Mouse (Mus musculus) stomach, embryonic 15.5 days (tissue): ENCODE measurements around the gene Crb2. TPM values are rescaled to one million over a fixed set of nuclear protein-coding genes. Genes with fewer than 3 reads are reported as not detected.
A peak's percentile ranks its signal among the peaks of the same experiment; 100 is the strongest.

Experiments used
- ATAC-seq: fragments of 200-750 bp; cut with Nextera tagmentation; 2 replicates; pipeline ENCODE4 v1.8.0; 2017; ENCODE audit warnings: low read depth, moderate number of reproducible peaks, moderate TSS enrichment; ENCODE audit not compliant: insufficient read depth, low FRiP score
- H3K27ac ChIP-seq: fragments of 300-500 bp; sonication (generic); 2 replicates; pipeline ENCODE4 v1.5.1; 2015; ENCODE audit warnings: mild to moderate bottlenecking, inconsistent platforms
- H3K27me3 ChIP-seq: fragments of 300-500 bp; sonication (generic); replicated peaks from 2 replicates; pipeline ENCODE4 v1.6.1; 2015; ENCODE audit warnings: inconsistent platforms
- H3K36me3 ChIP-seq: fragments of 300-500 bp; sonication (generic); 2 replicates; pipeline ENCODE4 v1.6.1; 2015; ENCODE audit warnings: inconsistent platforms
- H3K4me1 ChIP-seq: fragments of 300-500 bp; sonication (generic); 2 replicates; pipeline ENCODE4 v1.6.1; 2015; ENCODE audit warnings: inconsistent platforms
- H3K4me2 ChIP-seq: fragments of 300-500 bp; sonication (generic); 2 replicates; pipeline ENCODE4 v1.6.1; 2015; ENCODE audit warnings: mild to moderate bottlenecking, inconsistent platforms
- H3K4me3 ChIP-seq: fragments of 300-500 bp; sonication (generic); replicated peaks from 2 replicates; pipeline ENCODE4 v1.5.1; 2015; ENCODE audit warnings: inconsistent platforms
- H3K9ac ChIP-seq: fragments of 300-500 bp; sonication (generic); 2 replicates; pipeline ENCODE4 v1.6.1; 2015; ENCODE audit warnings: inconsistent platforms
- H3K9me3 ChIP-seq: fragments of 300-500 bp; sonication (generic); 2 replicates; pipeline ENCODE4 v1.6.1; 2016; ENCODE audit warnings: inconsistent platforms
- WGBS: fragments of 180-500 bp; shearing (Covaris S2); methylation state at CpG from one replicate; pipeline ENCODE4 v1.1.7; 2015; 5-methylcytosine and 5-hydroxymethylcytosine counted together
- polyA plus RNA-seq: library from polyadenylated mRNA; unstranded; fragments of >200 nt; fragmentation: Nextera tagmentation; extraction: Ambion mirVana; gene quantifications from 2 replicates; pipeline ENCODE4 v1.2.1, GENCODE M21; 2015

Crb2 gene
- polyA plus RNA-seq, 1 experiment from 2014 or later, result 2.0 TPM

DNA sequence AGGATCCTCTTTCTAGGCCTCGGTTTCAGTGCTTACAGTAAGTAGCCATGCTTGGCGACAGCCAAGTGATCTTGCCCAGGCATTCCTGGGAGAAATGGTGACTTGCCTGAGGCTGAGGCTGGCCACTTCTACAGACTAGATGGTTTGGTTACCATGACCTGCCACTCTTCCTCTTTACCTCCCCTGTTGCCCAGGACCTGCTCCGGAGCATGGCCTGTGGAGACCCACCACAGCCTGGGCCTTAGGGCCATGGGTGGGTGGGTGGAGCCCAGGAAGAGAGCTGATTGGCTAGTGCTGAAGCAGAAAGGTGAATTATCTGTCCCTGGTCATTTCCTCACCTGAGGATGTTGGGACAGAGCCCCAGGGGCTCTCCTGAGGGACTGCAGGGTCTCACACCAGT is 8.3 kb upstream of the Crb2 start:
- peaks cover 19% of the 10 kb centered on the region; the same call in 1 of the 2 replicates for H3K27me3 ChIP-seq
- no peak overlapping the region for H3K27ac ChIP-seq
- 76% methylated on average over 3 of the region's 3 CpGs for WGBS
- no peaks in the 10 kb centered on the region for H3K9me3 ChIP-seq
- H3K36me3 ChIP-seq, result no peaks in the 10 kb centered on the region
- H3K4me3 ChIP-seq, result no peak overlapping the region
- H3K4me1 ChIP-seq, result peaks cover 43% of the 10 kb centered on the region
- no peak overlapping the region for H3K4me2 ChIP-seq
- H3K9ac ChIP-seq, result no peak overlapping the region
- ATAC-seq, result no peak

DNA sequence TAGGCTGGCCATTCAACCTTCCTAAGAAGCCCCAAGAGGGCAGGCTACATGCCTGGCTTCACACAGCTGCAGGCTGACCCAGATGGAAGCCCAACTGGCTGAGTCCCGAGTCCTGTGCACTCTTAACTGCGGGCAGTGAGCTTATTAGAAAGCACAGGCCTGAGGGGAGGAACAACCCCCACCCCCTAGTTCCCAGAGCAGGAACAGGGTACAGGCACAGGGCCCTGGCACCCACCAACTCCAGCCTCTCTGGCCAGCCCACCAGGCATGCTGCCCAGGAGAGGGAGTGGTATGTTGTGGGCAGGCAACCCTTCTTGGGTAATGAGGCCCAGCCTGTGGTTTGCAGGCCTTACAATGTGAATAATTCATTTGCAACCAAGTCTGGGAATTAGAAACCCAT is 7.1 kb upstream of the Crb2 start:
- Histone ChIP-seq H3K27ac (no peak overlapping the region), H3K9me3 (no peaks in the 10 kb centered on the region), H3K4me1 (peaks cover 40% of the 10 kb centered on the region), H3K4me3 (no peak overlapping the region), H3K36me3 (no peaks in the 10 kb centered on the region), H3K27me3 (peaks cover 19% of the 10 kb centered on the region; the same call in 1 of the 2 replicates), H3K9ac (no peak overlapping the region), H3K4me2 (no peak overlapping the region)
- no peak for ATAC-seq
- 60% methylated on average over 2 of the region's 2 CpGs for WGBS

DNA sequence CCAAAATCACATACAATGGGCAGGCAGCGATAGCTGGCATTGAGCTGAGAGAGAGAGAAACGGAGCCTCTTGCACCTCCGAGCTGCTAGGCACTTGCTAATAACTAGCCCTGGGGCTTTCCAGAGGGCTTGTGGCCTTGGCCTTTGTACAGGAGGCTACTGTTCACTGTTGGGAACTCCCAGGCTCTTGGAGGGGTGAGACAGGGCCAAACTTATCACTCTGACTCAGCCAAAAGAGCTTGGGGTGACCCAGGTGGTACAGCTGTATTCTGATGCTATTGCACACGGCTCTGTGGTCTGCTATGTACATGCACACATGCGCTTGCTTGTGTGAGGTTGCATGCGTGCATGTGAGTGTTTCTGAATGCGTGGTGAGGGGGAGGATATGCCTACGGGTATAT is 6.3 kb upstream of the Crb2 start:
- no peak for ATAC-seq
- Histone ChIP-seq H3K27me3 (peaks cover 15% of the 10 kb centered on the region; the same call in 1 of the 2 replicates), H3K9ac (no peak overlapping the region), H3K27ac (no peak overlapping the region), H3K4me1 (peaks cover 40% of the 10 kb centered on the region), H3K9me3 (no peaks in the 10 kb centered on the region), H3K4me2 (no peak overlapping the region), H3K36me3 (no peaks in the 10 kb centered on the region), H3K4me3 (no peak overlapping the region)
- 87% methylated on average over 8 of the region's 8 CpGs for WGBS

DNA sequence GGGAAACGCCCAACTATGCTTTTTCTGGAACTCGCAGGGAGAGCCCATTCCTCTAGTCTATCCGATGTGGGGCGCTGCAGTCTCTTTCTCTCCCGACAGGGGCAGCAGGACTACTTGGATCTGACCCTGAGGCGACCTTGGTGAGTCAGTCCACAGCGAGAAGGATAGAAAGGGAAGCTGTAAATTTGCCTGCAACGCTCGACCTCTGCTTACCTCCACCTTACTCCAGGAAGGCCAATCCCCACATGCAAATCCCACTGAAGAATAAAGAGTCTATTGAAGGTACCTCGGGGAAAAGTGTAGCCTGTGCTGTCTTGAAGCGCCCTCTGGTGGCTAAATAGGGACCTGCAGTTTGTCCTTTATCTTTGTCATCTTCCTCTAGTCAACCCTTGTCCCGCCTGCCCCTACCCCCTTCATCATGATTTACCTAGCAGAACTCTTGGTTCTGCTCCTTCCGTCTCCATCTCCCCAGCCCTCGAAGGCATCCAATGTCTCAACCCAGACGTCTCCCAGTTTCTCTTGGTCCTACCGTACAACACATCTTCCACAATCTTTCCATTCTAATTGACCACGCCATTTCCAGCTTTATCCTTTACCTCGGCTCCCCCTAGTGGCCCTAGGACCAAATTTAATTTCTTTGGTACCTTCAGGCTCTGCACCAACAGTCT is 4.3 kb upstream of the Crb2 start:
- no peaks in the 10 kb centered on the region for H3K9me3 ChIP-seq
- H3K4me2 ChIP-seq, result peak overlapping the region; percentile 65
- H3K27ac ChIP-seq, result no peak overlapping the region
- no peak overlapping the region for H3K9ac ChIP-seq
- H3K4me3 ChIP-seq, result peak overlapping the region; percentile 43
- H3K36me3 ChIP-seq, result no peaks in the 10 kb centered on the region
- peaks cover 35% of the 10 kb centered on the region for H3K4me1 ChIP-seq
- ATAC-seq, result peak; percentile 41; the same call in 1 of the 2 replicates
- H3K27me3 ChIP-seq, result peaks cover 16% of the 10 kb centered on the region; the same call in 1 of the 2 replicates
- WGBS, result under 1% methylated on average over 18 of the region's 18 CpGs

DNA sequence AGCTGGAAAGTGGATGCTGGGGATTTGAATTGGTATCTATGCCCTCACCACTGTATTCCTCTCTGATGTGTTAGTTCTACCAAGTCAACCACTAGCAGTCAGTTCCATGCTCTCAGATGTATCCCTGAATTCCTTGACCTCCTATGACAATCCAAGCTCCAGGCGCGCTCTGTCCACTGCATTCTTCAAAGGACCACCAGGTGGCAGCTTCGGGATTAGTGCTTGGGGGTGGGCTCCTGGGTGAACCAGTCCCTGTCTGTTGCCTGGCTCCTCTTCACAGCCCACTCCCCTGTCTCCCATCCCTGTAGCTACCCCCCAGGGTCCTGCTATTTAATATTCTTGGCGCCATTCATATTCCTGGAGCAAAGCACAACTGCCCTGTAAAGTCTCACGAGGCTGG is 1.5 kb upstream of the Crb2 start:
- Histone ChIP-seq H3K27me3 (peaks cover 27% of the 10 kb centered on the region), H3K9me3 (no peaks in the 10 kb centered on the region), H3K27ac (no peak overlapping the region), H3K36me3 (no peaks in the 10 kb centered on the region), H3K4me2 (no peak overlapping the region), H3K4me1 (peaks cover 25% of the 10 kb centered on the region), H3K4me3 (no peak overlapping the region), H3K9ac (no peak overlapping the region)
- WGBS, result 19% methylated on average over 5 of the region's 5 CpGs
- ATAC-seq, result no peak

DNA sequence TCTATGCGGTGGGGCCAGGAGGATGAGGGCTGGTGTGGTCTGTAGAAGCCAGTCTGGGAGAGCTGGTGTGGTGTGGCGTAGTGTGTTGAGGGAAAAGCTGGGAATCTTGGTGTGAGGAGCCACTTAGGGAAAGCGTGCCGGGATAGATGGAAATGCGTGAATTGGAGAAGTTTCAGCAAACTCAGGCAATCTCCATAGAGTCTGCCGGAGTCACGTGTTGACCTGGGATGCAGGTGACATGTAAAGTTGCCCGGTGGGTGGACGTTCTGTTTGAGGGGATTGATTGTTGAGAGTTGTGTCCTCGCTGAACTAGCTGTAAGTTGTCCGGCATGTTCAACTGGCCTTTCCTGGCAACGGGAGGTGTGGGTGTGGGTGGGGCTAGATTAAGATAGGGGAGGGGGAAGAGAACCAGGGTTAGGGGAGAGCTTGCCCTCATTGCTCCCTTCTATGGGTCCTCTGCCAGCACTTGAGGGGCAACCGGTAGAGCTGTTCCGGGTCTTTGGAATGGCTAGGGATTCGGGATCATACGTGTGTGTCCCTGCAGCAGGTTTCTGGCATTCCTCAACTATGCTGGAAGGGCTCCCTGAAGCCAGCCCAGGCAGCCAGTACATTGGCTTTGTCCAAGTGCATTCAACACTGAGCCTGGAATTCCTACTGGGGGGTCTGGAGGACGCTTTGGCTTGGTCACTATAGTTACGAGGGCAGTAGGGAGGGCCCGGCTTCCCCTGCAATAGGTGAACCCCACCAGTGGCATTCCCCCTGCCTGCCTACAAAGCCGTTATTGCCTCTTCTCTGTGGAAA is 762 bp downstream of the Crb2 start:
- Histone ChIP-seq H3K4me1 (peaks cover 27% of the 10 kb centered on the region), H3K27ac (no peak overlapping the region), H3K27me3 (peaks cover 27% of the 10 kb centered on the region), H3K9ac (no peak overlapping the region), H3K36me3 (no peaks in the 10 kb centered on the region), H3K4me3 (peak overlapping the region; percentile 30), H3K9me3 (no peaks in the 10 kb centered on the region), H3K4me2 (peak overlapping the region; percentile 58)
- 18% methylated on average over 20 of the region's 20 CpGs for WGBS
- ATAC-seq, result no peak

DNA sequence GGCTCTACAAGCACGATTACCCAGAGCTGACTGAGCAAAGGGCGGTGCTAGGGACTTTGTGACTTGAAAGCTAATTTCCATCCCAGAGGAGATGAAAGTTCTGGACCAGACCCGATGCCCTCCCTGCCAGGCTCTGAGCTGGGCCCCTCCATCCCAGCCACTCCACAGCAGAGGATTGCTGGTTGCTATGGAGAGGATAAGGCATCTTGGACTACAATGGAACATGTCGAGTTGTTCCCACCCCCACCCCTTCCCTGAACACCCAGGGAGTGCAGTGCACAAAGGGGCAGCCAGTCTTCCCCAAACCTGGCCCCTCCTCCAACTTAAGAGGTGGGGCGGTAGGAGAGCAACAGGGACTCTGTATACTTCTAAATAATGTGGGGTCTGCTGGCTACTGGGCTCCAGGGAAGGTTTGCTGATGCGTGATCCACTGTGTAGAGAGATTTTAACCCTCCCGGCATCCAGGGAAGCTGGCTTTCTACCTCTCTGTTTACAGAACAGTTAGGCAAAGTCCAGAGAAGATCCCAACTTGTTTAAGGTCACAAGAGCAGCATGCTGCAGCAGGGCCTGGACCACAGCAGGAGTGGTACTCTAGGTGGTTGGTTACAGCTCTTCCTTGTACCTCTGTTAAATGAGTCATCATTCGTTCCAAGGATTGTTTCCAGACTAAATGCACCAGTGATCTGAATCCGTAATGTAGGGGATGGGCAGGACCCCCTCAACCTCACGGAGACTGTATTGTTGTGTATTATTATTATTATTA is 2.1 kb downstream of the Crb2 start:
- no peaks in the 10 kb centered on the region for H3K36me3 ChIP-seq
- no peak overlapping the region for H3K9ac ChIP-seq
- ATAC-seq, result no peak
- 41% methylated on average over 10 of the region's 10 CpGs for WGBS
- H3K27me3 ChIP-seq, result peaks cover 27% of the 10 kb centered on the region
- H3K27ac ChIP-seq, result no peak overlapping the region
- no peak overlapping the region for H3K4me2 ChIP-seq
- no peak overlapping the region for H3K4me3 ChIP-seq
- no peaks in the 10 kb centered on the region for H3K9me3 ChIP-seq
- H3K4me1 ChIP-seq, result peaks cover 27% of the 10 kb centered on the region

DNA sequence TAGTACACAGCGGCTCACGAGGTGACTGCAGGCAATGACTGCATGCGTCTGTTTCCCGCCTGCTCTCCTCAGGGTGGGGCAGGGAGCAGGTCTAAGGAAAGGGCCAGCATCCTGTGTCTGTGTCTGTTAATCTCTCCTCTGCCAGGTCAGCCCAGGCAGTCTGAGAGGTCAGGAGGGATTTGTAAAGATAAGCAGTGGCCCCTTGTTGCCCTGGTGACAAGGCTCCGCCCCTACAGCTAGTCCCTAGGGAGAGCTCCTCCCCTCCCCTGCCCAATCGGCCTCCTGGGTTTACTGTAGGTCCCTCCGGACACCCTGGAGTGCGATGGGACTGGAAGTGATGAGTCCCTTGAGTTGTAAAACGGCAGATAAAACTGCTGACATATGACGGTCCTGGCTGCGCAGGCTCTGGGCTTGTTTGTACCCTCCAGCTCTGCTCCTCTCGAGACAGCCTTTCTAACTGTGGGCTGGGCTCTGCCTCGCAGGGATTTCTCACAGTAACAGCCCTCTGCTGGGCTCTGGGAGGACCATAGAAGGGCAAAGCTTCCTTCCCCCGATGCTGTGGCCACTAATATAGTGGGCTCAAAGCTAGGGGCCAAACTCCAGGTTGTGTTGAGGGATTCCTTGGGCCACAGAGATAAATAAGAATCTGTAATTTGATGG is 4.4 kb downstream of the Crb2 start:
- WGBS, result 2% methylated on average over 14 of the region's 14 CpGs
- peak overlapping the region; percentile 39 for H3K4me2 ChIP-seq
- no peak overlapping the region for H3K27ac ChIP-seq
- peak; percentile 72 for ATAC-seq
- H3K36me3 ChIP-seq, result no peaks in the 10 kb centered on the region
- peak overlapping the region; percentile 10; the same call in 1 of the 2 replicates for H3K4me3 ChIP-seq
- H3K9ac ChIP-seq, result no peak overlapping the region
- H3K4me1 ChIP-seq, result peaks cover 27% of the 10 kb centered on the region
- peaks cover 27% of the 10 kb centered on the region for H3K27me3 ChIP-seq
- H3K9me3 ChIP-seq, result no peaks in the 10 kb centered on the region

DNA sequence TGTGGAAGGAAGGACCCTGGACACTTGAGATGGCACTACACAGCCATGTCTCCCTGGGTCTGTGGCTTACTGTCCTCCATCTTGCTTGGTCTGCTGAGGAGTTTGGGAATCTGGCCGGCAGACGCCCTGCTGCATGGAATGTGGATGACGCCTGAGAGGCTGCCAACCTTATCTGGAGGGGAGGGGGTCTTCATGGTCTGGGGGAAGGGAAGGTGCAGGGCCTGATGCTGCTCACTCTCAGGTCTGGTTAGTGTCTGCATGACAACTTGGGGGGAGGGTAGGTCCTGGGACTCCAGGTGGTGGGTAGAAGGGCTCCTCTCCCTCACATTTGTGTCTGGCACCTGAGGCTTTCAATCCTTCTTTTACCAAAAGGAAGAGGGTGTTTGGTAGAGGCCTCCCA is 5.4 kb downstream of the Crb2 start:
- Histone ChIP-seq H3K4me3 (no peak overlapping the region), H3K36me3 (no peaks in the 10 kb centered on the region), H3K27ac (no peak overlapping the region), H3K4me2 (no peak overlapping the region), H3K9ac (no peak overlapping the region), H3K4me1 (peaks cover 24% of the 10 kb centered on the region), H3K9me3 (no peaks in the 10 kb centered on the region), H3K27me3 (peaks cover 28% of the 10 kb centered on the region)
- ATAC-seq, result no peak
- WGBS, result 42% methylated on average over 3 of the region's 3 CpGs

DNA sequence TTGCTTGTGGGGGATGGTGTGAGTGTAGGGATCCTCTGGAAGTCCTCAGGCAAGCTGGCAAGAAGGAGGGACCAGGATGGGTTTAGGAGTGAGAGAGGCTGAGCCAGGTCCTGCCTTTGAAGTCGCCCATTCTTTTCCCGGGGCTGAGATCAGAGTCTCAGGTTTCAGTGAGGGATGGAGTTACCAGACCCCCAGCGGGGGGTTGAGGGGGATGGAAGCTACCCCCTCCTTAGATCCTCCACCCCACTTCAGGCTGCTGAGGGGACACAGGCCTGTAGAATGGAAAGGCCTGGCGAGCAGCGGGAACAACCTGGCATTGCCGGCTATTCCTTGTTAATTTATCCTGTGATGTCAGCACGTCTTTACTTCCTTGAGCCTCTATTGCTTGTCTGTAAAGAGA is 6.0 kb downstream of the Crb2 start:
- Histone ChIP-seq H3K4me1 (peaks cover 23% of the 10 kb centered on the region), H3K4me3 (no peak overlapping the region), H3K9me3 (no peaks in the 10 kb centered on the region), H3K4me2 (no peak overlapping the region), H3K27me3 (peaks cover 28% of the 10 kb centered on the region), H3K36me3 (no peaks in the 10 kb centered on the region), H3K27ac (no peak overlapping the region), H3K9ac (no peak overlapping the region)
- no peak for ATAC-seq
- WGBS, result 29% methylated on average over 7 of the region's 7 CpGs

DNA sequence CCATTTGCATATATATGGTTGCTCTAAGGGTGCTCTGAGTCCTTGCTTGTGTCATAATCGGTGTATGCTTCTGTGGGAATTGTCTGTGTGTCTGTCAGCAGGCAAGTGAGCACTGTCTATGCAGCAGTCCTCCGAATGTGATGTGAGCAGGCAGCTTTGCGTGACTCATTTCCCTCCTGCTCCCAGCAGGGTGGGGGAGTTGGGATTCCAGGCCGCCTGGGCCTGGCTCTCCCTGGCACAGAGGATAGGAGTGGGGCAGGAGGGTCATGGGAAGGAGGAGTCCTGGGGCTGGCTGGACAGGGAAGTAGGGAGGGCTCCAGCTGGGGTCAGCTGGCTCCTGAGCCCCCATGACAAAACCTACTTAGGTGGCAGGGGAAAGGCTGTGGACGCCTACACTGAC is 8.4 kb downstream of the Crb2 start:
- no peaks in the 10 kb centered on the region for H3K9me3 ChIP-seq
- H3K4me2 ChIP-seq, result no peak overlapping the region
- no peaks in the 10 kb centered on the region for H3K36me3 ChIP-seq
- no peak overlapping the region for H3K9ac ChIP-seq
- peaks cover 18% of the 10 kb centered on the region for H3K27me3 ChIP-seq
- H3K27ac ChIP-seq, result no peak overlapping the region
- H3K4me1 ChIP-seq, result peaks cover 17% of the 10 kb centered on the region
- H3K4me3 ChIP-seq, result no peak overlapping the region
- peak; percentile 29; the same call in 1 of the 2 replicates for ATAC-seq
- 52% methylated on average over 5 of the region's 5 CpGs for WGBS
